ENCODE assay signal across 22 mouse cellular contexts in the genomic region with DNA sequence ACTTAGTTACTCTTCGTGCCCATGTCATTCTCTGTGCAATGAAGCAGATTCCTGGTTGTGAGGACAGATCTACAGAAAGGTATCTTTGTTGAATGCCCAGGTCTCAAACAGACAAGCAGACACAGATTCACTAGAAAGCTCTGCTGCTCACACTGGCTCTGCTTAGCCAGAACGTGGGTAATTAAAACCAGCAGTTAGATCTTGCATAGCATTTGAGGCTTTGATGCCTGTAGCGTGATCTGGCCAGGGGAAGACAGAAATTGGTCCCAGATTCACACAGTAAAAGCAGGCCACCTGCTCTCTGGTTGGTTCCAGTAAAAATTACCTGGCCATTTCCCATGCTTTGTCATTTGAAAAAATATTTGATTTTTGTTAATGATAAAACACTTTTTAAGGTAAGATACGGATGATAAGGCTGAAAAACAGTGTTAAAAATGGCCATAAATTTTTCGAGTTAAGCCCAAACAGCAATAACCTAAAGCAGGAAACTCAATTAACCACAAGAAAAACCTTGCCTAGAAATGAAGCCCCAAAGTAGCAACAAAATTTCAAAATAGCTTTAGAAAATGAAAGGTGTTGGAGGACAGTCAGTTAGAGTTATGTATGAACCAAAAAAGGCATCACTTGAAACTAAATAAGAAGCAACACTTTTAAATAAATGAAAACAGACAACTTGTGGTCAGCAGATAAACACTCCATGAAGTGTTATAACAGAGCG.
DNase-seq lines count a peak whose midpoint lies in the region; ATAC-seq and TF ChIP-seq lines count a peak whose summit lies in the region.
"Had no signal": no experiment of that assay in that cellular context is flagged by ENCODE, and none has a peak within 500 bp of the region (broad histone marks: within the 10 kb centered on the region; RNA-seq: fewer than 3 reads in every experiment).

No protein-coding gene starts in this region.

- no peak for ATAC-seq in liver, embryonic 11.5 days (replicated peaks; ENCODE audit: low FRiP score)
- no peak for ATAC-seq in liver, embryonic 16.5 days (ENCODE audit: low read depth)
- no peak for ATAC-seq in intestine, postnatal 0 days
- ATAC-seq in kidney, embryonic 14.5 days (ENCODE audit: low FRiP score, low TSS enrichment) = no peak
- ATAC-seq: forebrain, embryonic 15.5 days; hindbrain, embryonic 16.5 days had no signal

- H3K4me2 ChIP-seq in liver, embryonic 11.5 days = peak overlapping the region; percentile 81
- H3K4me2 ChIP-seq in liver, embryonic 16.5 days (ENCODE audit: low read depth, low read length) = no peak overlapping the region
- H3K4me2 ChIP-seq in intestine, postnatal 0 days (replicated peaks; ENCODE audit: low read depth) = no peak overlapping the region
- no peak overlapping the region for H3K4me2 ChIP-seq in kidney, embryonic 14.5 days (replicated peaks; ENCODE audit: low read depth, low read length)
- H3K4me2 ChIP-seq: forebrain, embryonic 15.5 days; kidney, embryonic 15.5 days; limb, embryonic 15.5 days had no signal

- H3K27me3 ChIP-seq in liver, embryonic 11.5 days (replicated peaks; ENCODE audit: control insufficient read depth, insufficient read depth, low read length) = no peaks in the 10 kb centered on the region
- no peaks in the 10 kb centered on the region for H3K27me3 ChIP-seq in limb, embryonic 10.5 days (ENCODE audit: low read depth, poor library complexity, severe bottlenecking)
- no peaks in the 10 kb centered on the region for H3K27me3 ChIP-seq in liver, embryonic 16.5 days (ENCODE audit: control insufficient read depth, insufficient read depth, low read depth, low read length)
- H3K27me3 ChIP-seq in intestine, postnatal 0 days (replicated peaks; ENCODE audit: control insufficient read depth, insufficient read depth, low read length) = no peaks in the 10 kb centered on the region
- no peaks in the 10 kb centered on the region for H3K27me3 ChIP-seq in kidney, embryonic 14.5 days (ENCODE audit: control insufficient read depth, insufficient read depth, low read length)
- H3K27me3 ChIP-seq: forebrain, embryonic 15.5 days; kidney, embryonic 15.5 days; limb, embryonic 15.5 days had no signal

- DNase-seq in liver, embryonic 11.5 days (ENCODE audit: low spot score) = no peak
- DNase-seq in liver = no peak
- peak; percentile 64 for DNase-seq in embryo, embryonic 11 days
- DNase-seq in limb, embryonic 10.5 days (ENCODE audit: low spot score) = peak; percentile 35
- DNase-seq in layer of hippocampus, postnatal 36 days = no peak
- DNase-seq: adrenal gland, postnatal 10 days; cerebellum, adult 11-12 months; heart, postnatal 4 days; lung, postnatal 14 days; right cerebral cortex, postnatal 25 days; thymus, postnatal 36 days had no signal

- H3K4me1 ChIP-seq in liver, embryonic 11.5 days (replicated peaks; ENCODE audit: control insufficient read depth, insufficient read depth, low read length) = peaks cover 20% of the 10 kb centered on the region
- H3K4me1 ChIP-seq in limb, embryonic 10.5 days = peaks cover 54% of the 10 kb centered on the region
- H3K4me1 ChIP-seq in liver, embryonic 16.5 days (ENCODE audit: control insufficient read depth, low read depth, low read length) = peaks cover 23% of the 10 kb centered on the region
- H3K4me1 ChIP-seq in intestine, postnatal 0 days (replicated peaks; ENCODE audit: control insufficient read depth, insufficient read depth, low read length) = no peaks in the 10 kb centered on the region
- H3K4me1 ChIP-seq in kidney, embryonic 14.5 days (ENCODE audit: control insufficient read depth, insufficient read depth, low read length) = peaks cover 15% of the 10 kb centered on the region
- H3K4me1 ChIP-seq: forebrain, embryonic 15.5 days had no signal

- H3K9ac ChIP-seq in liver, embryonic 11.5 days (ENCODE audit: low read depth, low read length) = no peak overlapping the region
- H3K9ac ChIP-seq in liver, embryonic 16.5 days (ENCODE audit: low read depth, low read length) = peak overlapping the region; percentile 33; the same call in 1 of the 2 replicates
- H3K9ac ChIP-seq in intestine, postnatal 0 days (ENCODE audit: low read depth, low read length) = no peak overlapping the region
- H3K9ac ChIP-seq in kidney, embryonic 14.5 days (ENCODE audit: low read depth, low read length) = no peak overlapping the region
- H3K9ac ChIP-seq: forebrain, embryonic 15.5 days; kidney, embryonic 15.5 days; limb, embryonic 15.5 days had no signal

- no peak overlapping the region for H3K4me3 ChIP-seq in liver, embryonic 11.5 days (ENCODE audit: low read depth, low read length)
- no peak overlapping the region for H3K4me3 ChIP-seq in limb, embryonic 10.5 days
- no peak overlapping the region for H3K4me3 ChIP-seq in liver, embryonic 16.5 days (ENCODE audit: low read depth, low read length)
- no peak overlapping the region for H3K4me3 ChIP-seq in intestine, postnatal 0 days (ENCODE audit: low read depth, low read length)
- no peak overlapping the region for H3K4me3 ChIP-seq in kidney, embryonic 14.5 days (ENCODE audit: low read length)
- H3K4me3 ChIP-seq: forebrain, embryonic 15.5 days; kidney, embryonic 15.5 days; layer of hippocampus, adult 2 months; left cerebral cortex, adult 2 months; limb, embryonic 15.5 days; midbrain, embryonic 10.5 days had no signal

- H3K9me3 ChIP-seq in liver, embryonic 11.5 days (ENCODE audit: control insufficient read depth, low read length) = no peaks in the 10 kb centered on the region
- no peaks in the 10 kb centered on the region for H3K9me3 ChIP-seq in limb, embryonic 10.5 days (replicated peaks)
- no peaks in the 10 kb centered on the region for H3K9me3 ChIP-seq in liver, embryonic 16.5 days (replicated peaks; ENCODE audit: control insufficient read depth, low read length)
- H3K9me3 ChIP-seq in intestine, postnatal 0 days (ENCODE audit: control insufficient read depth) = no peaks in the 10 kb centered on the region
- no peaks in the 10 kb centered on the region for H3K9me3 ChIP-seq in kidney, embryonic 14.5 days (ENCODE audit: control insufficient read depth, low read length)
- H3K9me3 ChIP-seq: forebrain, embryonic 15.5 days; G1E; kidney, embryonic 15.5 days; limb, embryonic 15.5 days; midbrain, embryonic 10.5 days had no signal

- H3K27ac ChIP-seq in liver, embryonic 11.5 days (ENCODE audit: low read depth, low read length) = no peak overlapping the region
- no peak overlapping the region for H3K27ac ChIP-seq in limb, embryonic 10.5 days
- H3K27ac ChIP-seq in liver, embryonic 16.5 days (ENCODE audit: low read length) = no peak overlapping the region
- no peak overlapping the region for H3K27ac ChIP-seq in intestine, postnatal 0 days (ENCODE audit: low read depth, low read length)
- no peak overlapping the region for H3K27ac ChIP-seq in kidney, embryonic 14.5 days (ENCODE audit: low read depth, low read length)
- H3K27ac ChIP-seq: forebrain, embryonic 15.5 days; kidney, embryonic 15.5 days; layer of hippocampus, adult 2 months; left cerebral cortex, adult 2 months; limb, embryonic 15.5 days; midbrain, embryonic 10.5 days had no signal

- no peaks in the 10 kb centered on the region for H3K36me3 ChIP-seq in liver, embryonic 11.5 days (ENCODE audit: control insufficient read depth, insufficient read depth, low read length)
- no peaks in the 10 kb centered on the region for H3K36me3 ChIP-seq in limb, embryonic 10.5 days
- H3K36me3 ChIP-seq in liver, embryonic 16.5 days (ENCODE audit: control insufficient read depth, insufficient read depth) = no peaks in the 10 kb centered on the region
- H3K36me3 ChIP-seq in intestine, postnatal 0 days (ENCODE audit: control insufficient read depth, insufficient read depth) = no peaks in the 10 kb centered on the region
- H3K36me3 ChIP-seq in kidney, embryonic 14.5 days (ENCODE audit: control insufficient read depth, insufficient read depth, low read length) = no peaks in the 10 kb centered on the region
- H3K36me3 ChIP-seq: forebrain, embryonic 15.5 days; kidney, embryonic 15.5 days; limb, embryonic 15.5 days; midbrain, embryonic 10.5 days had no signal

- TF ChIP-seq CTCF in intestine, postnatal 0 days (IDR thresholded peaks at IDR 0.05; ENCODE audit: low read depth) = no peak

- WGBS in liver, embryonic 11.5 days = 69% methylated on average over 6 of the region's 6 CpGs
- 52% methylated on average over 6 of the region's 6 CpGs for WGBS in limb, embryonic 10.5 days
- WGBS in liver, embryonic 16.5 days (ENCODE audit: insufficient replicate concordance) = 41% methylated on average over 6 of the region's 6 CpGs
- WGBS in intestine, postnatal 0 days = 82% methylated on average over 6 of the region's 6 CpGs
- 70% methylated on average over 6 of the region's 6 CpGs for WGBS in kidney, embryonic 14.5 days

Comparison
In these comparisons a context has a peak if more than half of its experiments do, and no peak if none do; other contexts are left out.
1. DNase-seq: peak in embryo, embryonic 11 days (single experiment) and limb, embryonic 10.5 days (single experiment); none in liver, embryonic 11.5 days (single experiment), liver (single experiment) and layer of hippocampus, postnatal 36 days (0 of 2).